Mouse (Mus musculus) intestine, postnatal 0 days (tissue): ENCODE results near the gene Ak5. TPM values are rescaled to one million over a fixed set of nuclear protein-coding genes. Genes with fewer than 3 reads are reported as not detected.
A peak's percentile ranks its signal among the peaks of the same experiment; 100 is the strongest.
"Not testable (repeated sequence)": the region's sequence is repeated elsewhere in the genome, so short reads cannot be mapped to it uniquely, and the experiment has no call there.

Experiments used
- ATAC-seq: fragments of 200-750 bp; cut with Nextera tagmentation; 2 replicates; pipeline ENCODE4 v1.8.0; 2017; ENCODE audit warnings: mild to moderate bottlenecking, moderate TSS enrichment, moderate library complexity
- H3K27ac ChIP-seq: fragments of 300-500 bp; sonication (generic); 2 replicates; pipeline ENCODE4 v1.5.1; 2014; ENCODE audit warnings: mild to moderate bottlenecking, low read depth, low read length, moderate library complexity
- H3K27me3 ChIP-seq: fragments of 300-500 bp; sonication (generic); replicated peaks from 2 replicates; pipeline ENCODE4 v1.6.1; 2014; ENCODE audit warnings: low read length, mixed read lengths; ENCODE audit not compliant: control insufficient read depth, insufficient read depth
- H3K36me3 ChIP-seq: fragments of 300-500 bp; sonication (generic); 2 replicates; pipeline ENCODE4 v1.6.1; 2014; ENCODE audit warnings: mild to moderate bottlenecking, moderate library complexity; ENCODE audit not compliant: control insufficient read depth, insufficient read depth
- H3K4me1 ChIP-seq: fragments of 300-500 bp; sonication (generic); replicated peaks from 2 replicates; pipeline ENCODE4 v1.6.1; 2014; ENCODE audit warnings: antibody characterized with exemption, low read length, mixed read lengths; ENCODE audit not compliant: control insufficient read depth, insufficient read depth
- H3K4me2 ChIP-seq: fragments of 300-500 bp; sonication (generic); replicated peaks from 2 replicates; pipeline ENCODE4 v1.6.1; 2014; ENCODE audit warnings: low read depth, mild to moderate bottlenecking, moderate library complexity
- H3K4me3 ChIP-seq: fragments of 300-500 bp; sonication (generic); 2 replicates; pipeline ENCODE4 v1.5.1; 2014; ENCODE audit warnings: low read depth, low read length
- H3K9ac ChIP-seq: fragments of 300-500 bp; sonication (generic); 2 replicates; pipeline ENCODE4 v1.6.1; 2014; ENCODE audit warnings: mild to moderate bottlenecking, low read depth, low read length
- H3K9me3 ChIP-seq: fragments of 300-500 bp; sonication (generic); 2 replicates; pipeline ENCODE4 v1.6.1; 2016; ENCODE audit warnings: mixed run types; ENCODE audit not compliant: control insufficient read depth
- CTCF ChIP-seq: sonication (generic); IDR thresholded peaks from 2 replicates; pipeline ENCODE4 v1.5.1; 2016; ENCODE audit warnings: low read depth, mild to moderate bottlenecking, control low read depth, antibody characterized with exemption, moderate library complexity
- WGBS: fragments of 180-500 bp; shearing (Covaris S2); extraction: QIAGEN DNeasy Blood & Tissue Kit; methylation state at CpG from one replicate; pipeline ENCODE4 v1.1.7; 2014; 5-methylcytosine and 5-hydroxymethylcytosine counted together
- polyA plus RNA-seq: library from polyadenylated mRNA; unstranded; fragments of >200 nt; fragmentation: Nextera tagmentation; extraction: Ambion mirVana; gene quantifications from 2 replicates; pipeline ENCODE4 v1.2.1, GENCODE M21; 2015

Gene Ak5
- polyA plus RNA-seq, 1 experiment from 2014 or later = 0.33 TPM

GRCm38 (mm10) chr3:152705826-152706225 lies 37.7 kb upstream of the Ak5 start:
- no peak overlapping the region for H3K4me3 ChIP-seq
- no peaks in the 10 kb centered on the region for H3K27me3 ChIP-seq
- H3K9ac ChIP-seq = no peak overlapping the region
- H3K36me3 ChIP-seq = no peaks in the 10 kb centered on the region
- no peak for TF ChIP-seq CTCF
- 73% methylated on average over 5 of the region's 5 CpGs for WGBS
- no peak overlapping the region for H3K4me2 ChIP-seq
- ATAC-seq = no peak
- H3K4me1 ChIP-seq = no peaks in the 10 kb centered on the region
- H3K9me3 ChIP-seq = no peaks in the 10 kb centered on the region
- no peak overlapping the region for H3K27ac ChIP-seq

GRCm38 (mm10) chr3:152702274-152702843 lies 34.2 kb upstream of the Ak5 start:
- no peak overlapping the region for H3K9ac ChIP-seq
- no peaks in the 10 kb centered on the region for H3K36me3 ChIP-seq
- no peak for TF ChIP-seq CTCF
- 60% methylated on average over 8 of the region's 8 CpGs for WGBS
- H3K27me3 ChIP-seq = no peaks in the 10 kb centered on the region
- H3K27ac ChIP-seq = no peak overlapping the region
- no peaks in the 10 kb centered on the region for H3K9me3 ChIP-seq
- H3K4me3 ChIP-seq = 0 out of 2 replicates have a peak overlapping the region, but pooled peaks have one; percentile 2
- no peaks in the 10 kb centered on the region for H3K4me1 ChIP-seq
- H3K4me2 ChIP-seq = no peak overlapping the region; the same call in 1 of the 2 replicates
- ATAC-seq = no peak

GRCm38 (mm10) chr3:152701536-152701935 lies 33.4 kb upstream of the Ak5 start:
- H3K4me3 ChIP-seq, H3K27ac ChIP-seq, H3K9ac ChIP-seq, H3K36me3 ChIP-seq, H3K4me1 ChIP-seq, H3K4me2 ChIP-seq, H3K9me3 ChIP-seq, H3K27me3 ChIP-seq: not testable (repeated sequence)
- peak; percentile 69 for ATAC-seq
- 92% methylated on average over 8 of the region's 8 CpGs for WGBS

- Histone ChIP-seq H3K27ac (no peak overlapping the region), H3K9ac (no peak overlapping the region), H3K27me3 (no peaks in the 10 kb centered on the region), H3K4me1 (no peaks in the 10 kb centered on the region), H3K36me3 (no peaks in the 10 kb centered on the region), H3K4me2 (no peak overlapping the region), H3K4me3 (no peak overlapping the region), H3K9me3 (no peaks in the 10 kb centered on the region)
- TF ChIP-seq CTCF = no peak
- 70% methylated on average over 8 of the region's 8 CpGs for WGBS
- no peak for ATAC-seq
Measured at GRCm38 (mm10) chr3:152699261-152699660, 31.1 kb upstream of the Ak5 start.

- Histone ChIP-seq H3K4me3 (no peak overlapping the region), H3K9me3 (no peaks in the 10 kb centered on the region), H3K9ac (no peak overlapping the region), H3K27ac (no peak overlapping the region), H3K4me2 (no peak overlapping the region), H3K4me1 (no peaks in the 10 kb centered on the region), H3K36me3 (no peaks in the 10 kb centered on the region), H3K27me3 (no peaks in the 10 kb centered on the region)
- TF ChIP-seq CTCF = no peak
- ATAC-seq = no peak
- 68% methylated on average over 5 of the region's 5 CpGs for WGBS
Measured at GRCm38 (mm10) chr3:152698017-152698416, 29.9 kb upstream of the Ak5 start.

- no peaks in the 10 kb centered on the region for H3K9me3 ChIP-seq
- no peak overlapping the region for H3K27ac ChIP-seq
- no peak for ATAC-seq
- no peaks in the 10 kb centered on the region for H3K4me1 ChIP-seq
- no peak overlapping the region for H3K9ac ChIP-seq
- TF ChIP-seq CTCF = no peak
- no peaks in the 10 kb centered on the region for H3K27me3 ChIP-seq
- H3K4me3 ChIP-seq = no peak overlapping the region
- no peaks in the 10 kb centered on the region for H3K36me3 ChIP-seq
- no peak overlapping the region for H3K4me2 ChIP-seq
- 95% methylated on average over 3 of the region's 3 CpGs for WGBS
Measured at GRCm38 (mm10) chr3:152694950-152695349, 26.8 kb upstream of the Ak5 start.

GRCm38 (mm10) chr3:152689105-152689504 lies 20.9 kb upstream of the Ak5 start:
- ATAC-seq = peak; percentile 85

More at GRCm38 (mm10) chr3:152689105-152689504, 20.9 kb upstream of the Ak5 start:
- Histone ChIP-seq H3K4me2 (no peak overlapping the region), H3K27me3 (no peaks in the 10 kb centered on the region), H3K4me3 (no peak overlapping the region), H3K36me3 (no peaks in the 10 kb centered on the region), H3K9ac (no peak overlapping the region), H3K9me3 (no peaks in the 10 kb centered on the region), H3K4me1 (no peaks in the 10 kb centered on the region), H3K27ac (no peak overlapping the region)
- 48% methylated on average over 9 of the region's 9 CpGs for WGBS
- TF ChIP-seq CTCF = no peak
